Mouse (Mus musculus): ENCODE measurements around the gene Lrch1.

DNA sequence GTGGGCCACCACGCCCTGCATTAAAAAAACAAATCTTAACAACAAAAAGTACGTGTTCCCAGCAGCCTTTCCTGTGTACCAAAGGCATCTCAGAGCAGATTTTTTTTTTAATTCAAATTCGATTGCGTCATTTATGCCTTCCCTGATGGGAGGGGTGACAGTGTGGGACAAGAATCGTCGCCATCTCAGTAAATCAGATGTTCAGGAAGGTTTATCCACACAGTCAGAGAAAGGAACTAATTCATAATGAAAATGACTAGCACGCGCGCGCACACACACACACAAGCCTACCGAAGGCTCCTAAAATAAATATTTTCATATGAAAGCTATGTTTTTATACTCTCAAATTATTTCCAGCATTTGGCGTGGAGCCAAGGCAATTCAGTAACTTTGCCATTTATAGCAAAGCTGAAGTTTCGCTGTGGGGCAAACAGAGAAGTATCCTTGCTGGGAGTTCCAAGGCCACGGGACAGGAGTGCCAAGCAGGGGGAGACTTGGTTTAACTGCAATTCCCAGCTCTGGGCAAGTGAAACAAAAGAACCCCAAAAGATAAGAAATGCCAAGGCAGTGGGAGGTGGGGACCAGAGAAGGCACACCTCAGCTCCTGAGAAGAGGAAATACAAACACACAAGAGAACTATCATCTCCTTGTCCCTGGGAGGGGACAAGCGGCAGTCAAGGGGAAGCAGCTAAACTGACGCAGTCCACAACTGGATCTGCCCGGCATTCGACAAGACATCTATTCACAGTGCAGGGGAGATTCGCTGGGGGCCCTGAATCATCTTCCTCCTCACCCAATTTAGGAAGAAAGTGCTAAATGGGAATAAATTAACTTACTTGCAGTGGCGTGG, 34.1 kb downstream of the Lrch1 start:
- TF ChIP-seq CTCF (IDR thresholded peaks at IDR 0.05; ENCODE audit: borderline replicate concordance, insufficient read depth, low read depth, low read length) (no peak), POLR2A (IDR thresholded peaks at IDR 0.05; ENCODE audit: borderline replicate concordance, insufficient read depth, low read length) (no peak)

Measured in cerebellum, adult 2 months (tissue).